Mouse (Mus musculus) ovary, adult 18-20 months (tissue): ENCODE results near the gene Chsy1.

Source experiments
- DNase-seq: peaks from one replicate; pipeline ENCODE4 v3.0.0; 2022; ENCODE audit warnings: low spot score, mixed read lengths

Gene Chsy1

DNA sequence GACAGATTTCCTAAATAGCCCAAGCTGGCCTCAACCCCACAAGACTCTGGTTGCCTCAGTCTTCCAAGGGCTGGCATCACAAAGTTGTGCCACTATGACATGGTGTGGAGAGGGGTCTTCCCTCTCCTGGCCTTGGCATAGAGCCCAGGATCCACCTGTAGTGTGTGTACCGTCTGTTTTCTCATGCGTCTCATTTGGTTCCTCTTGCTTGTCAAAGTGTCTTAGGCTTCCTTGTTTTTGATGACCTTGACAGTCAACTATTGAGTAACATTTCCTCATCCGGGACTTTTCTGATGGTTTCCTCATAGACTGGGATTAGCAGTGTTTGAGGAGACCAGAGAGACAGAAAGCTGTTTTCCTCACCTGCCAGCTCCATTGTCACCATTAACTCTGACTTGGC lies 30.8 kb downstream of the Chsy1 start:
- no peak for DNase-seq

- no peak for DNase-seq
Observed at GRCm38 (mm10) chr7:66140923-66141570, 31.7 kb downstream of the Chsy1 start.

GRCm38 (mm10) chr7:66142514-66142913 lies 33.2 kb downstream of the Chsy1 start:
- no peak for DNase-seq

- no peak for DNase-seq
Observed at GRCm38 (mm10) chr7:66144543-66144942, 35.2 kb downstream of the Chsy1 start.

DNA sequence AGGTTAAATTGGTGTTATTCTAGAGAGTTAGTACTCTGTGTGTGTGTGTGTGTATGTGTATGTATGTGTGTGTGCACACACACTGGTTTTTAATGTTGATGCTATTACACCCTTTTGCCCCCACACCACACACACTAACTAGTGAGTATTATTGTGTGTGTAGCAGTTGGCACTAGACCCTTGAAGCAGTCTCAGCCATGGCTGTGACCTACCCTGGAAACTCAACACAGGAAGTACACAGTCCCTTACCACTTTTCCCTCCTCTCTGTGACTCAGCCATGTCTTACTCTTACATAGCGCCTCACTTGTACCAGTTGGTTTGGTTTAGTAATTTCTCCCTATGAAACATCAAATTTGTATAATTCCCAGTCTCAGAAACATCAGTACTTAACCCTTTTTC lies 37.8 kb downstream of the Chsy1 start:
- DNase-seq, result no peak

DNA sequence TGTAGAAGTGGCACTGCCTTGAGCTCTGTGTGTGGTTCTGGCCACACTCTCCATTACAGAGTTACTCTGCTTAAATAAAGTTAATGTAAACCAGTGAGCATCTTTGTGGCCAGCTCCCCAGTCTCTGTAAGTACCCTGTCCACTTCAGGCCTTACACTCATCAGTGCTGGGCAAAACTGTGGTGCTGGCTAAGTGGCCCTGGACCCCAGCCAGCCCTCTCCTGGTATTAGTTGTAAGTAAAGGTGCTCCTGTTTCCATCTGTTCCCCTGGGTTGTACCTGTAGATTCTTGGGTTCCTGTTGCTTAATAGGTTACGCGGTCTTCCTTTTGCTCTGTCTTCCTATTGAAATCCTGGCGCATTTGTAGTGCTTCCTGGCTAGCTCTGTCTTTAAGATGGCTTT lies 38.5 kb downstream of the Chsy1 start:
- no peak for DNase-seq

DNA sequence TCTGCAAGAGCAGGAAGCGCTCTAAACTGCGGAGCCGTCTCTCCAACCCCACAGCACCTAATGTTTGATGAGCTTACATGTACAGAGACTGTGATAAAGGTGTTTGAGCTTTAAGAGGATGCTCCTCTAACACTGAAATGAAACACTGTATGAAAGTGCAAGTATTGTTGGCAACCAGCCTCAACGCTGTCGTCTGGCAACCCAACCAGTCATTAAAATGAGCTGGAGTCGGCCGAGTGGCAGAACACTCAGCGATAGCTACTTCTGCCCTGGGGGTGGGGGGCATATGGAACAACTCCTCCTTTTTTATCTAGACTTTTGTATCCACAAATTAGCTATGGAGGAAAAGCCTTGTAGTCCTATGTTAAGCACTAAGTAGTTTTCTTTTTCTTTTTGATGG lies 40.2 kb downstream of the Chsy1 start:
- DNase-seq, result no peak

GRCm38 (mm10) chr7:66150411-66150810 lies 41.1 kb downstream of the Chsy1 start:
- DNase-seq, result no peak

DNA sequence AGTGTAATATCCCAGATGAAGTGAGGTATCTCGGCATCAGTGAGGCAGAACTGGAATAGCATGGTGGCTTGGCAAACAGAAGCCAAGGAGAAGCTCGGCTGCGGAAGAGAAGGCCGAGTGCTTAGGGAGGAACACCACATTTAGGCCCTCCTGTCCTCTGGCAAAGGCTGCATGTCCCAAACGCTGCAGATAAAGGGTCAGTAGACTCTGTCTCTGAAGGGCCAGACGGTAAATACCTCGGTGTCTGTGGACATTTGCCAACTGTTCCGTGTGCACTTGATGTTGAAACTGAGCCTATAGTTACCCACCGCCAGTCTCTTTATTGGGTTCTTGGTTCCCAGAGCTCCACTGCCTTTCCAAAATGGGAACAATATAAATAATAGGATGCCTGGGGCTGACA lies 48.1 kb downstream of the Chsy1 start:
- DNase-seq, result peak; percentile 45

DNA sequence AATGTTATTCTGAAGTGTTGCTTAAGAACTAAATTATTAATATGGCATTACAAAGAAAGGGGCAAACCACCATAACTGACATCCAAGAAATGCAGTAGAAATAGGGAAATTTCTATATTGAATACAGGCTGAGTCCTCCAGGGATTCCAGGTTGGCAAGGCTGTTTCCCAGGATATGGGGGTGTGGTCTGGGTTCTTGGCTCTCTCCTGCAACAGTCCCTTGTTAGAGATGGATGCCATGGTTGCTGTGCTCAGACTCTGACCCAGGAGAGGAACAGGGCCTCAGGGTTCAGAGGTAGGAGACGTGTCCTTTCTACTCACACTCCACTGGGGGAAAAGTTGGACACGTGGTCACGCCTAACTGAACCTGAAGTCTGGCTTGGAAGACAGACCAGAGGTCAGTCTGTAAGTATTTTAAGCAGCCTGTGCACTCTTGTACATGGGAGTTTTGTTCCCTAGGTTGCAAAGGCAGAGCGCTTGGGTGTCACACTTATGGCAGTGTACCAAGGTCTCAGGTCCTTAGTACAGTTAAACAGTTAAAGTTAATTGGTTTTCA lies 48.6 kb downstream of the Chsy1 start:
- no peak for DNase-seq

DNA sequence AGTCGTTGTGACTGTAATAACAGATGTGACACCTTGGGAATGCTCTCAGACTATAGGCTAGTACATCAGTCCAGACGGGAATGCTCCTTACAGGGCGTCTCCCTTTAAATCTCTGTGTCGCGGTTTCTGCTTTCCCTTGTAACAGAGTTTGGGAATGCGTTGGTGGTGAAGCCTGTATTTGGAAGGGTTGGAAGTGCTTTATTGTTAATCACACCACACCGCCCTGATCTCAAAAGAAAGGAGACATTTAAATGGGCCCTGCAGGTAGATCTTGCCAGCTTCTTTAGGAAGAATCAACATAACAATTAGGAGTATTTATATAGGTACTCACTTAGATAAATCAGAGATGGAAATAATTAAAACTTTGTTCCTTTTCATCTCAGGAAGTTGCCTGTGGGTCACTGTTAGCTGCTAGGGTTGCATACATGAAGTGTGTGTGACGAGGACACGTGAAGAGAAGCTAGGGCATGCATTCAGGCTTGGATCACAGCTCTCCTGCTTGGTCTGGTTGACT lies 49.4 kb downstream of the Chsy1 start:
- no peak for DNase-seq

DNA sequence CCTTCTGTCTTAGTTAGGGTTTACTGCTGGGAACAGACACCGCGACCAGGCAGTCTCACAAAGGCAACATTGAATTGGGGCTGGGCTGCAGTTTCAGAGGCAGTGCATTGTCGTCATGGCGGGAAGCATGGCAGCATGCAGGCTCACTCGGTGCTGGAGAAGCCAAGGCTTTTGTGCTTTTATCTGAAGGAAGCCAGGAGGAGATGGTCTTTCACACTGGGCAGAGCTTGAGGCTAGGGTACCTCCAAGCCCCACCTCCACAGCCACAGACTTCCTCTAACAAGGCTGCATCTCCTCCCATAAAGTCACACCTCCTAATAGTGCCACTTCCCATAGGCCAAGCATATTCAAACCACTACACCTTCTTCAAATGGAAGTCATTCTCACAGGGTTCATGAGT lies 50.6 kb downstream of the Chsy1 start:
- DNase-seq, result no peak

DNA sequence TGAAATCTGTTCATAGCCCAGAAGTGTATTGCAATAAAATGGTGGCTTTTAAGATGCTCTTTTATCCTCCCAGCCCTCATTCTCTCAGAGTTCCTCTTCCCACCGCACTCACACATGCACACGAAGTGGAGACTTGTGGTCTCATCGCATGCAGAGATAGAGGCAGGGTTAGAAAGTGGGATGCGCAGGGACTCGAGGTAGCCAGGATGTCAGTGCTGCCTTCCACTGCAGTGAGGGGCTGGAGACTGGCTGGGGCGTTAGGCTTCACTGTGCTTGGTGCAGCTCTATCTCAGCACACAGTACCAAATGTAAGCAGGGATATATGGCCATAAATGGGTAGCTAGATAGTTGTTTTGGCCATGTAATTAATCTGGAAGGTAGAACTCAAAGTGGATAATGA lies 52.5 kb downstream of the Chsy1 start:
- DNase-seq, result no peak

DNA sequence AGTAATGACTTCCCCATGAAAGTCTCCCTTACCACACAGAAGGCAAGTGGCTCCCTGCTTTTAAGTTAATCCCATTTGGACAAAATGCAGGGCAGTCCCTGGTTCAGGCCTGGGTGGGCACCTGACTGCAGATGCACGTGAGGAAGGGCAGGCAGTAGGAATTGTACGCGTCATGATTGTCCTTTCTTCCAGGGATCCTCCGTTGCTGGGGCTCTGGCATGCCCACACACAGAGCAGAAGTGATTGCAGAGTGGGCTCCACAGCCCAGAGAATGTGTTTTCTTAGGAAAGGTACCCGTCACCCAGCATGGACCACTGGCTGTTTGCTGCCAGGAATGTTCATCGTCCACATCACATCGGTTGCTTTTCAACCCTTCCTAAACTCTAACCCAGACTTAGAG lies 53.2 kb downstream of the Chsy1 start:
- no peak for DNase-seq

GRCm38 (mm10) chr7:66162981-66163380 lies 53.7 kb downstream of the Chsy1 start:
- no peak for DNase-seq

DNA sequence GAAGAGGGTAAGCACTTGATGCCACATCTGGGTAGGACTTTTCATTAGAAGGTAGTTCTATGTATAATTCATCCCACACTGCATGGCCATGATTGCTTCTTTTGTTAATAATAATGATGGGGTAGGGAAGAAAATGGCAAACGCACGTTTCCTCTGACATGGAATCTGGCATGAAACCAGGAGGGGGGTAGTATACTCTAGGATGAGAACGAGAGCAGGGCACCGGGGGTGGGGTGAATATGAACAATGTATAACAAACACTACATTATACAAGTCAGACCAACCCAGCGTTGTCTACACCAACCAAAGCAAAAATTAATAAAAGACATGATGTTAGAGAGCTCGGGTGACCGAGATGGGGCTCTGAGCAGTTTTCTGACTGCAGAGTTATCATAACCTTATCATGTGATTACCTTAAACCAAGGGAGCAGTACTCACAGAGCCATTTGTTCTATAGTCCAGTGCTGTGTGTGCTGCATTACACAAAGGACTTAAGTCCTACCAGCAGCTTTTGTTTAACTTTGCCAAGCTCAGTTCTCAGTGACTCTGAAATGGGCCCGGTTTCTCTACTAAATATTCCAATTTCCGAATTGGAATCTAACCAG lies 55.2 kb downstream of the Chsy1 start:
- no peak for DNase-seq

GRCm38 (mm10) chr7:66165036-66165798 lies 55.9 kb downstream of the Chsy1 start:
- DNase-seq, result no peak

GRCm38 (mm10) chr7:66168877-66169276 lies 59.6 kb downstream of the Chsy1 start:
- DNase-seq, result no peak

DNA sequence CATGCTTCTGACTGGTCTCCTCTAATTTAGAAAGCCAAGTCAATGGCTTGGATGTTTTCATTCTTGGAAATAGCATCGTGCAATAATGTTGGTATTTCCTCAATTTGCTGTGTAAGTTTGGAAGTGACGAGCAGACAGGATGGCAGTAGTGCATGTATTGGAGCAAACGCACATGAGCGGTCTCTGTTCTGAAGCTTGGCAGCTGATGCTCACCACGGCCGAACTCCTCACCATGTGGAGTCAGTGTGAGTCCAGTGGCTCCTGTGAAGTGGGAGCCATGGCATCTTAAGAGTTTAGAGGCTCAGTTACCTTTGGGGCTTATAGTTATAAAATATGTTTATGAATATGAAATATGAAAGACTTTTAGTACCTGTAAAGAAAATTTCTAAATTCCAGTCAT lies 60.2 kb downstream of the Chsy1 start:
- no peak for DNase-seq

DNA sequence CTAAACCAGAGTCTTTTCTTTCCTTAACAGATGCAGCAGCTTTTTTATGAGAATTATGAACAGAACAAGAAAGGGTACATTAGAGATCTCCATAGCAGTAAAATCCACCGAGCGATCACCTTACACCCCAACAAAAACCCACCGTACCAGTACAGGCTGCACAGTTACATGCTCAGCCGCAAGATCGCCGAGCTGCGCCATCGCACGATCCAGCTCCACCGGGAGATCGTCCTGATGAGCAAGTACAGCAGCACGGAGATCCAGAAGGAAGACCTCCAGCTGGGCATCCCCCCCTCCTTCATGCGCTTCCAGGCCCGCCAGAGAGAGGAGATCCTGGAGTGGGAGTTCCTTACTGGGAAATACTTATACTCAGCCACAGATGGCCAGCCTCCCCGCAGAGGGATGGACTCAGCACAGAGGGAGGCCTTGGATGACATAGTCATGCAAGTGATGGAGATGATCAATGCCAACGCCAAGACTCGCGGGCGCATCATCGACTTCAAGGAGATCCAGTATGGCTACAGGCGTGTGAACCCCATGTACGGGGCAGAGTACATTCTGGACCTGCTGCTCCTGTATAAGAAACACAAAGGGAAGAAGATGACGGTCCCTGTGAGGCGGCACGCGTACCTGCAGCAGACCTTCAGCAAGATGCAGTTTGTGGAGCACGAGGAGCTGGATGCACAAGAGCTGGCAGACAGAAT lies 61.6 kb downstream of the Chsy1 start:
- no peak for DNase-seq

- DNase-seq, result no peak
Observed at GRCm38 (mm10) chr7:66175738-66176137, 66.4 kb downstream of the Chsy1 start.

GRCm38 (mm10) chr7:66176256-66176655 lies 66.9 kb downstream of the Chsy1 start:
- no peak for DNase-seq
